Mouse (Mus musculus) hindbrain, postnatal 0 days (tissue): ENCODE results near the gene Dhcr24. TPM values are rescaled to one million over a fixed set of nuclear protein-coding genes. Genes with fewer than 3 reads are reported as not detected.

Experiments used
- ATAC-seq: fragments of 200-750 bp; cut with Nextera tagmentation; 2 replicates; pipeline ENCODE4 v1.8.0; 2017; ENCODE audit warnings: mild to moderate bottlenecking, moderate TSS enrichment, moderate library complexity
- DNase-seq: peaks from one replicate; pipeline ENCODE4 v3.0.0-alpha.2; 2015; ENCODE audit warnings: low spot score
- H3K27ac ChIP-seq: fragments of 300-500 bp; sonication (generic); 2 replicates; pipeline ENCODE4 v1.5.1; 2014; ENCODE audit warnings: mild to moderate bottlenecking
- H3K27me3 ChIP-seq: fragments of 300-500 bp; sonication (generic); 2 replicates; pipeline ENCODE4 v1.6.1; 2014; ENCODE audit warnings: low read length, mixed read lengths; ENCODE audit not compliant: insufficient read depth
- H3K36me3 ChIP-seq: fragments of 300-500 bp; sonication (generic); 2 replicates; pipeline ENCODE4 v1.6.1; 2014; ENCODE audit warnings: low read length, mixed read lengths; ENCODE audit not compliant: insufficient read depth
- H3K4me1 ChIP-seq: fragments of 300-500 bp; sonication (generic); 2 replicates; pipeline ENCODE4 v1.6.1; 2014; ENCODE audit warnings: antibody characterized with exemption, low read length, mixed read lengths; ENCODE audit not compliant: insufficient read depth
- H3K4me2 ChIP-seq: fragments of 300-500 bp; sonication (generic); 2 replicates; pipeline ENCODE4 v1.6.1; 2014; ENCODE audit warnings: low read depth, mild to moderate bottlenecking, low read length, moderate library complexity, mixed read lengths
- H3K4me3 ChIP-seq: fragments of 300-500 bp; sonication (generic); 2 replicates; pipeline ENCODE4 v1.5.1; 2014; ENCODE audit warnings: low read length
- H3K9ac ChIP-seq: fragments of 300-500 bp; sonication (generic); replicated peaks from 2 replicates; pipeline ENCODE4 v1.6.1; 2014; ENCODE audit warnings: mild to moderate bottlenecking, low read length, moderate library complexity, mixed read lengths
- H3K9me3 ChIP-seq: fragments of 300-500 bp; sonication (generic); 2 replicates; pipeline ENCODE4 v1.6.1; 2016; ENCODE audit warnings: low read length, mixed read lengths
- CTCF ChIP-seq: IDR thresholded peaks from 2 replicates; pipeline ENCODE4 v1.5.1; 2016; ENCODE audit warnings: antibody characterized with exemption, control low read depth, low read depth
- WGBS: fragments of 180-500 bp; shearing (Covaris S2); extraction: QIAGEN DNeasy Blood & Tissue Kit; methylation state at CpG from one replicate; pipeline ENCODE4 v1.1.7; 2014; 5-methylcytosine and 5-hydroxymethylcytosine counted together
- polyA plus RNA-seq: library from polyadenylated mRNA; unstranded; fragments of >200 nt; fragmentation: Nextera tagmentation; extraction: Ambion mirVana; gene quantifications from 2 replicates; pipeline ENCODE4 v1.2.1, GENCODE M21; 2015
- total RNA-seq: library from RNA; depleted of rRNA; stranded (reverse); fragments of >200 nt; gene quantifications from 2 replicates; pipeline ENCODE4 v1.2.3, GENCODE M21; 2014

Dhcr24 gene
- total and polyA plus RNA-seq, 2 experiments from 2014 or later = 8.7 to 127 TPM

DNA sequence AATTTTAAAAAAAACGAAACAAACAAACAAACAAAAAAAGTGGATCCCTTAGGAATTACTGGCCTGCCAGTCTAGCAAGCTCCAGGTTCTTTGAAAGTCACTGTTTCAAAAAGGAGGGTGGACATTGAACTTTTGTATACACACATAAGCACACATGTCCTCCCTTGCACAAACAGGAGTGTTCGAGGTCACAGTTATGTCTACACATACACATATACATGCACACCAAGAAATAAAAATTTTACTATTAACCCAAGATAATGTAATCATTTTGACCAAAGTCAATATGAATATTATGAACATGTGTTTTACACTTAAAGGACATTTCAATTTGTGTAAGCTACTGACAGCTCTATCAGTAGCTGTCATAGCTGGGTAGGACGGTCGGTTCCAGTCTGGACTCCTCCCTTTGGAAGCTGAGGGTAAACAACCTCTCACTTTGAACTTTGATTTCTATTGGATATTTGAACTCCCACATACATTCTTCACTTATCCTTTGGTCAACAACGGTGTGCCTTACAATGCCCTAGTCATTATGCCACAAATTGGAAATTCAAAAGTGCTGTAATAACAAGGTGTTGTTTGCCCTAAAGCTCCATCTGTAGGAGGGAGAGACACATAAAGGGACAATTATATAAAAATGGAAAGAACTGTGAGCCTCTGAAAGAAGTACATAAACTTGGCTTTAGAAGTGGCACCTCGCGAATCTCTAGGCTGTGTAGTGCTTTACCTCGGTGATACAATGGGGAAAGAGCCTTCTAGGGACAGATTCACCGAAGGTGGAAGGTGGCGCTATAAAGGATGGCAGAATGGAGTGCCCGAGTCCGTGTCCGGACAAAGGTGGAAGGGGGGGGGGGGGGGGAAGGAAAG, 1.3 kb upstream of the Dhcr24 start:
- Histone ChIP-seq H3K27me3 (no peaks in the 10 kb centered on the region), H3K27ac (0 out of 2 replicates have a peak overlapping the region, but pooled peaks have one; percentile 83), H3K4me3 (peak overlapping the region; percentile 89; the same call in 1 of the 2 replicates), H3K4me1 (peaks cover 33% of the 10 kb centered on the region), H3K36me3 (no peaks in the 10 kb centered on the region), H3K9me3 (no peaks in the 10 kb centered on the region), H3K4me2 (peak overlapping the region; percentile 86), H3K9ac (no peak overlapping the region; the same call in 1 of the 2 replicates)
- ATAC-seq (no peak), DNase-seq (peak; percentile 17)
- 32% methylated on average over 13 of the region's 13 CpGs for WGBS
- peak; percentile 19; the same call in 1 of the 2 replicates for TF ChIP-seq CTCF

- Histone ChIP-seq H3K27ac (peak overlapping the region; percentile 83), H3K4me3 (peak overlapping the region; percentile 89), H3K9me3 (no peaks in the 10 kb centered on the region), H3K4me1 (peaks cover 33% of the 10 kb centered on the region), H3K4me2 (peak overlapping the region; percentile 86), H3K27me3 (no peaks in the 10 kb centered on the region), H3K9ac (peak overlapping the region; percentile 66), H3K36me3 (no peaks in the 10 kb centered on the region; the same call in 1 of the 2 replicates)
- ATAC-seq (peak; percentile 66), DNase-seq (no peak)
- WGBS = 2% methylated on average over 20 of the region's 20 CpGs
- TF ChIP-seq CTCF = no peak
These were observed 509 bp upstream of the Dhcr24 start for GRCm38 (mm10) chr4:106560213-106560845.

- Histone ChIP-seq H3K4me2 (peak overlapping the region; percentile 86), H3K4me3 (peak overlapping the region; percentile 89), H3K9me3 (no peaks in the 10 kb centered on the region), H3K36me3 (peaks cover 11% of the 10 kb centered on the region; the same call in 1 of the 2 replicates), H3K27me3 (no peaks in the 10 kb centered on the region), H3K4me1 (peaks cover 33% of the 10 kb centered on the region), H3K9ac (peak overlapping the region; percentile 66), H3K27ac (no peak overlapping the region)
- TF ChIP-seq CTCF = no peak
- no peak for DNase-seq
- no peak for ATAC-seq
- 7% methylated on average over 6 of the region's 6 CpGs for WGBS
These were observed 1.2 kb downstream of the Dhcr24 start for GRCm38 (mm10) chr4:106562006-106562405.

DNA sequence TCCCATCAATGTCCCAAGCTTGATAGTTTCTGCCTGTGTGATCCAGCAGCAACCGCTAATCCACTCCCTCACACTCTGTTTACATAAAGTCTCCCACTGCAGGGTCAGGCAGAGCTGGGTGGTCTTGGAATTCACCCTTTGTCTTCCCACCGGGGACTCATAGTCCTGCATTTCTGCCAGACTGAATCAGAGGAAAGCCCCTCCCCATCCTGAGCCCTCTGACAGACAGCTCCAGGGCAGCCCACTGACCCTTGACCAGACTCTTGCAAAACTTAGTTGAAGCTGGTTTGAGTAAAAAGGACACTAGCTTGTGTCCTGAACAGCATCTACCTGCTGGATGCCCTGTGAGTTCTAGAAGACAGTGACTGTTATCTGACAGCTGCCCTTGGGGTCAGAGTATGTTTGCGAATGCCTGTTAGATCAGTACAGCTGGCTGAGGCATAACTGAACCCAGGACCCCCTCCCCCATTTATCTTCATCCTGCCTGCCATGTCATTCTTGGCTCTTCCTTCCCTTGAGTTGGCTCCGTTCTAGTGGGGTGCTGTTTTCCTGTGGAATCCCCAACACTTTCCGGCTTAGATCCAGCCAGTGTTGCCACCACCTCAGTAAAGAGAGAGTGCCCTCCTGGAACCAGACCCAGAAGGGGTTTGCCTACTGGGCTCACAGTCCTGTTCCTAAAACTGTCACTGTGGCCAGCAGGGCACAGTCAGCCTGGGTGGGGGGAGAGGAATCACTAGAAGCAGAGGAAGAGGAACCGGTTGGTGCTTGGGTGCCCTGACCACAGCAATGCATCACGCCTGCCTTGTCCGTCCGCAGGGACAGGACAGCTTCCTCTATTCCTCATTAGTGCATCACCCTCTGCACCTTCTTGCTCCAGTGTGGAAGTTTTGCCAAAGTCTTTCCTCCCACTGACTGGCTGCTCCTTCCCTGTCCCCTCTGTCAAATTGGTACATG, 2.3 kb downstream of the Dhcr24 start:
- H3K4me1 ChIP-seq = peaks cover 33% of the 10 kb centered on the region
- no peak for ATAC-seq
- peak; percentile 6 for DNase-seq
- WGBS = 40% methylated on average over 9 of the region's 9 CpGs
- no peak overlapping the region for H3K27ac ChIP-seq
- H3K4me2 ChIP-seq = peak overlapping the region; percentile 86
- H3K4me3 ChIP-seq = peak overlapping the region; percentile 89
- no peaks in the 10 kb centered on the region for H3K9me3 ChIP-seq
- peaks cover 11% of the 10 kb centered on the region; the same call in 1 of the 2 replicates for H3K36me3 ChIP-seq
- no peaks in the 10 kb centered on the region for H3K27me3 ChIP-seq
- TF ChIP-seq CTCF = no peak
- peak overlapping the region; percentile 66; the same call in 1 of the 2 replicates for H3K9ac ChIP-seq

DNA sequence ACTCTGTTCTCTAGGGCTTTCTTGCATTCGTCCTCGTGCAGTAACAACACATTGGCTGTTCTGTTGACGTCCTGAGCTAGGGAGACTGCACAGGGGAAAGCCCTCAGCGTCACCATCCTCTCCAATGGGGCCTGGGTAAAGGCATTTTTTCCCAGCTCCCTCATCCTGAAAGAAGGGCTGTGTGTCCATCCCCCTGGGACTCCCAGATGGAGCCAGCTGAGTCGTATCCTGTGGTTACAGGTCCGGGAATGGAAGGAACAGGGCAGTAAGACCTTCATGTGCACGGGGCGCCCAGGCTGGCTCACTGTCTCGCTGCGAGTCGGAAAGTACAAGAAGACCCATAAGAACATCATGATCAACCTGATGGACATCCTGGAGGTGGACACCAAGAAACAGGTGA, 3.3 kb downstream of the Dhcr24 start:
- Histone ChIP-seq H3K9me3 (no peaks in the 10 kb centered on the region), H3K4me3 (no peak overlapping the region), H3K4me1 (peaks cover 33% of the 10 kb centered on the region), H3K36me3 (peaks cover 11% of the 10 kb centered on the region; the same call in 1 of the 2 replicates), H3K9ac (0 out of 2 replicates have a peak overlapping the region, but pooled peaks have one; percentile 66), H3K27me3 (no peaks in the 10 kb centered on the region), H3K4me2 (peak overlapping the region; percentile 86), H3K27ac (no peak overlapping the region)
- no peak for TF ChIP-seq CTCF
- 82% methylated on average over 11 of the region's 11 CpGs for WGBS
- DNase-seq (no peak), ATAC-seq (no peak)

GRCm38 (mm10) chr4:106569680-106570079, 8.8 kb downstream of the Dhcr24 start:
- 95% methylated on average over 4 of the region's 4 CpGs for WGBS
- no peak for TF ChIP-seq CTCF
- DNase-seq = peak; percentile 28
- 0 out of 2 replicates have a peak, but pooled peaks have one; percentile 21 for ATAC-seq
- peaks cover 47% of the 10 kb centered on the region for H3K36me3 ChIP-seq
- H3K4me3 ChIP-seq = no peak overlapping the region
- no peak overlapping the region for H3K9ac ChIP-seq
- H3K9me3 ChIP-seq = no peaks in the 10 kb centered on the region
- H3K4me1 ChIP-seq = no peaks in the 10 kb centered on the region
- no peaks in the 10 kb centered on the region for H3K27me3 ChIP-seq
- H3K27ac ChIP-seq = no peak overlapping the region
- H3K4me2 ChIP-seq = no peak overlapping the region
